Mouse (Mus musculus) embryonic facial prominence, embryonic 12.5 days (tissue): ENCODE results near the gene Zfp3. TPM values are rescaled to one million over a fixed set of nuclear protein-coding genes. Genes with fewer than 3 reads are reported as not detected.

Source experiments
- ATAC-seq: fragments of 200-750 bp; cut with Nextera tagmentation; 2 replicates; pipeline ENCODE4 v1.8.0; 2017; ENCODE audit not compliant: insufficient number of reproducible peaks, insufficient read depth, low FRiP score, low TSS enrichment
- H3K27ac ChIP-seq: fragments of 300-500 bp; sonication (generic); 2 replicates; pipeline ENCODE4 v1.5.1; 2016; ENCODE audit warnings: mild to moderate bottlenecking
- H3K27me3 ChIP-seq: fragments of 300-500 bp; sonication (generic); 2 replicates; pipeline ENCODE4 v1.6.1; 2016; ENCODE audit warnings: mild to moderate bottlenecking, moderate library complexity
- H3K36me3 ChIP-seq: fragments of 300-500 bp; sonication (generic); 2 replicates; pipeline ENCODE4 v1.6.1; 2016; ENCODE audit warnings: mild to moderate bottlenecking
- H3K4me1 ChIP-seq: fragments of 300-500 bp; sonication (generic); 2 replicates; pipeline ENCODE4 v1.6.1; 2016
- H3K4me2 ChIP-seq: fragments of 300-500 bp; sonication (generic); replicated peaks from 2 replicates; pipeline ENCODE4 v1.6.1; 2016; ENCODE audit warnings: mild to moderate bottlenecking, moderate library complexity
- H3K4me3 ChIP-seq: fragments of 300-500 bp; sonication (generic); 2 replicates; pipeline ENCODE4 v1.5.1; 2016; ENCODE audit warnings: mild to moderate bottlenecking
- H3K9ac ChIP-seq: fragments of 300-500 bp; sonication (generic); 2 replicates; pipeline ENCODE4 v1.6.1; 2016; ENCODE audit warnings: mild to moderate bottlenecking, moderate library complexity
- H3K9me3 ChIP-seq: fragments of 300-500 bp; sonication (generic); 2 replicates; pipeline ENCODE4 v1.6.1; 2016; ENCODE audit warnings: mild to moderate bottlenecking, moderate library complexity
- WGBS: fragments of 180-500 bp; shearing (Covaris S2); methylation state at CpG from one replicate; pipeline ENCODE4 v1.1.7; 2016; 5-methylcytosine and 5-hydroxymethylcytosine counted together
- polyA plus RNA-seq: library from polyadenylated mRNA; unstranded; fragments of >200 nt; fragmentation: Nextera tagmentation; extraction: Ambion mirVana; gene quantifications from 2 replicates; pipeline ENCODE4 v1.2.1, GENCODE M21; 2016

Zfp3 gene
- 6.8 and 7.5 TPM in 2 replicates for polyA plus RNA-seq

- H3K27me3 ChIP-seq = no peaks in the 10 kb centered on the region
- H3K9ac ChIP-seq = peak within 1 kb of the TSS; percentile 78
- H3K9me3 ChIP-seq = no peaks in the 10 kb centered on the region
- whole genome bisulfite sequencing = 1% methylated on average over 78 of the region's 78 CpGs
- H3K36me3 ChIP-seq = 0 out of 2 replicates have a peak, but pooled peaks cover 2% of the 10 kb centered on the region
- ATAC-seq = peak; percentile 72
- peak within 1 kb of the TSS; percentile 81 for H3K27ac ChIP-seq
- no peaks in the 10 kb centered on the region for H3K4me1 ChIP-seq
- peak within 1 kb of the TSS; percentile 81 for H3K4me3 ChIP-seq
- H3K4me2 ChIP-seq = peak within 1 kb of the TSS; percentile 59
Observed at GRCm38 (mm10) chr11:70763936-70764808, at the start of gene Zfp3. Gene Zfp3 (plus strand): TSS chr11:70764209.

- H3K9ac ChIP-seq = no peak overlapping the region
- no peak for ATAC-seq
- no peaks in the 10 kb centered on the region for H3K4me1 ChIP-seq
- 84% methylated on average over 6 of the region's 6 CpGs for WGBS
- H3K4me2 ChIP-seq = no peak overlapping the region
- H3K4me3 ChIP-seq = no peak overlapping the region
- H3K27me3 ChIP-seq = no peaks in the 10 kb centered on the region
- no peak overlapping the region for H3K27ac ChIP-seq
- no peaks in the 10 kb centered on the region for H3K9me3 ChIP-seq
- H3K36me3 ChIP-seq = peaks cover 74% of the 10 kb centered on the region
Observed at GRCm38 (mm10) chr11:70715832-70716231, 48.2 kb upstream of the Zfp3 start.

GRCm38 (mm10) chr11:70718481-70718880, 45.5 kb upstream of the Zfp3 start:
- no peaks in the 10 kb centered on the region for H3K27me3 ChIP-seq
- no peak for ATAC-seq
- H3K4me1 ChIP-seq = no peaks in the 10 kb centered on the region
- peaks cover 79% of the 10 kb centered on the region for H3K36me3 ChIP-seq
- H3K4me2 ChIP-seq = no peak overlapping the region
- 61% methylated on average over 5 of the region's 5 CpGs for WGBS
- H3K4me3 ChIP-seq = no peak overlapping the region
- no peak overlapping the region for H3K27ac ChIP-seq
- no peaks in the 10 kb centered on the region for H3K9me3 ChIP-seq
- H3K9ac ChIP-seq = no peak overlapping the region

GRCm38 (mm10) chr11:70720567-70720966, 43.4 kb upstream of the Zfp3 start:
- no peak overlapping the region for H3K9ac ChIP-seq
- H3K4me2 ChIP-seq = no peak overlapping the region
- ATAC-seq = no peak
- H3K27me3 ChIP-seq = no peaks in the 10 kb centered on the region
- no peak overlapping the region for H3K4me3 ChIP-seq
- no peaks in the 10 kb centered on the region for H3K9me3 ChIP-seq
- 91% methylated on average over 3 of the region's 3 CpGs for WGBS
- H3K4me1 ChIP-seq = no peaks in the 10 kb centered on the region
- H3K27ac ChIP-seq = no peak overlapping the region
- peaks cover 97% of the 10 kb centered on the region for H3K36me3 ChIP-seq

- H3K27ac ChIP-seq = no peak overlapping the region
- H3K4me2 ChIP-seq = no peak overlapping the region
- 94% methylated on average over 3 of the region's 3 CpGs for WGBS
- H3K36me3 ChIP-seq = peaks cover 99% of the 10 kb centered on the region
- H3K4me1 ChIP-seq = no peaks in the 10 kb centered on the region
- H3K27me3 ChIP-seq = no peaks in the 10 kb centered on the region
- H3K4me3 ChIP-seq = no peak overlapping the region
- ATAC-seq = no peak
- no peaks in the 10 kb centered on the region for H3K9me3 ChIP-seq
- H3K9ac ChIP-seq = no peak overlapping the region
Observed at GRCm38 (mm10) chr11:70721072-70721471, 42.9 kb upstream of the Zfp3 start.

GRCm38 (mm10) chr11:70724706-70725105, 39.3 kb upstream of the Zfp3 start:
- ATAC-seq = no peak
- H3K36me3 ChIP-seq = peaks cover 95% of the 10 kb centered on the region
- H3K9ac ChIP-seq = no peak overlapping the region
- no peaks in the 10 kb centered on the region for H3K9me3 ChIP-seq
- H3K27ac ChIP-seq = no peak overlapping the region
- H3K4me1 ChIP-seq = no peaks in the 10 kb centered on the region
- H3K4me3 ChIP-seq = no peak overlapping the region
- H3K4me2 ChIP-seq = no peak overlapping the region
- no peaks in the 10 kb centered on the region for H3K27me3 ChIP-seq
- 96% methylated on average over 9 of the region's 9 CpGs for WGBS

- Histone ChIP-seq H3K27me3 (no peaks in the 10 kb centered on the region), H3K4me3 (no peak overlapping the region), H3K4me2 (no peak overlapping the region), H3K9ac (no peak overlapping the region), H3K27ac (no peak overlapping the region), H3K4me1 (no peaks in the 10 kb centered on the region), H3K9me3 (no peaks in the 10 kb centered on the region), H3K36me3 (peaks cover 78% of the 10 kb centered on the region)
- 93% methylated on average over 2 of the region's 2 CpGs for WGBS
- no peak for ATAC-seq
Observed at GRCm38 (mm10) chr11:70726585-70726984, 37.4 kb upstream of the Zfp3 start.

- H3K9ac ChIP-seq = no peak overlapping the region
- H3K4me3 ChIP-seq = no peak overlapping the region
- H3K9me3 ChIP-seq = no peaks in the 10 kb centered on the region
- no peak overlapping the region for H3K27ac ChIP-seq
- ATAC-seq = no peak
- H3K4me1 ChIP-seq = no peaks in the 10 kb centered on the region
- H3K27me3 ChIP-seq = no peaks in the 10 kb centered on the region
- no peak overlapping the region for H3K4me2 ChIP-seq
- 83% methylated on average over 5 of the region's 5 CpGs for WGBS
- H3K36me3 ChIP-seq = peaks cover 71% of the 10 kb centered on the region
Observed at GRCm38 (mm10) chr11:70727385-70727784, 36.6 kb upstream of the Zfp3 start.

GRCm38 (mm10) chr11:70730427-70731038, 33.5 kb upstream of the Zfp3 start:
- no peaks in the 10 kb centered on the region for H3K9me3 ChIP-seq
- H3K9ac ChIP-seq = no peak overlapping the region
- WGBS = 80% methylated on average over 9 of the region's 9 CpGs
- ATAC-seq = no peak
- H3K4me2 ChIP-seq = no peak overlapping the region
- no peak overlapping the region for H3K4me3 ChIP-seq
- no peaks in the 10 kb centered on the region for H3K4me1 ChIP-seq
- no peak overlapping the region for H3K27ac ChIP-seq
- no peaks in the 10 kb centered on the region for H3K27me3 ChIP-seq
- peaks cover 40% of the 10 kb centered on the region for H3K36me3 ChIP-seq

GRCm38 (mm10) chr11:70731178-70731577, 32.8 kb upstream of the Zfp3 start:
- Histone ChIP-seq H3K27me3 (no peaks in the 10 kb centered on the region), H3K4me3 (no peak overlapping the region), H3K36me3 (peaks cover 33% of the 10 kb centered on the region), H3K4me1 (no peaks in the 10 kb centered on the region), H3K9ac (no peak overlapping the region), H3K27ac (no peak overlapping the region), H3K4me2 (no peak overlapping the region), H3K9me3 (no peaks in the 10 kb centered on the region)
- ATAC-seq = no peak
- 69% methylated on average over 5 of the region's 5 CpGs for WGBS

GRCm38 (mm10) chr11:70733256-70733655, 30.8 kb upstream of the Zfp3 start:
- 51% methylated on average over 5 of the region's 5 CpGs for WGBS
- ATAC-seq = no peak
- H3K4me2 ChIP-seq = no peak overlapping the region
- H3K4me3 ChIP-seq = no peak overlapping the region
- H3K36me3 ChIP-seq = peaks cover 12% of the 10 kb centered on the region
- H3K27me3 ChIP-seq = no peaks in the 10 kb centered on the region
- no peaks in the 10 kb centered on the region for H3K9me3 ChIP-seq
- H3K27ac ChIP-seq = no peak overlapping the region
- no peak overlapping the region for H3K9ac ChIP-seq
- no peaks in the 10 kb centered on the region for H3K4me1 ChIP-seq

- H3K4me1 ChIP-seq = no peaks in the 10 kb centered on the region
- H3K4me2 ChIP-seq = no peak overlapping the region
- H3K36me3 ChIP-seq = no peaks in the 10 kb centered on the region
- 73% methylated on average over 5 of the region's 5 CpGs for WGBS
- no peaks in the 10 kb centered on the region for H3K9me3 ChIP-seq
- H3K4me3 ChIP-seq = no peak overlapping the region
- ATAC-seq = no peak
- H3K9ac ChIP-seq = no peak overlapping the region
- H3K27me3 ChIP-seq = no peaks in the 10 kb centered on the region
- H3K27ac ChIP-seq = no peak overlapping the region
Observed at GRCm38 (mm10) chr11:70737749-70738148, 26.3 kb upstream of the Zfp3 start.
